Mouse (Mus musculus) stomach, postnatal 0 days (tissue): ENCODE data around the gene Ptprm. TPM values are rescaled to one million over a fixed set of nuclear protein-coding genes. Genes with fewer than 3 reads are reported as not detected.
A peak's percentile ranks its signal among the peaks of the same experiment; 100 is the strongest.

ENCODE experiments used
- ATAC-seq: fragments of 200-750 bp; cut with Nextera tagmentation; 2 replicates; pipeline ENCODE4 v1.8.0; 2017; ENCODE audit not compliant: low FRiP score, low TSS enrichment
- DNase-seq: peaks from one replicate; pipeline ENCODE4 v3.0.0-alpha.2; 2016; ENCODE audit warnings: low spot score
- H3K27ac ChIP-seq: fragments of 300-500 bp; sonication (generic); replicated peaks from 2 replicates; pipeline ENCODE4 v1.5.1; 2014; ENCODE audit warnings: mild to moderate bottlenecking, control low read depth
- H3K27me3 ChIP-seq: fragments of 300-500 bp; sonication (generic); 2 replicates; pipeline ENCODE4 v1.6.1; 2014; ENCODE audit warnings: low read length; ENCODE audit not compliant: control insufficient read depth, insufficient read depth
- H3K36me3 ChIP-seq: fragments of 300-500 bp; sonication (generic); 2 replicates; pipeline ENCODE4 v1.6.1; 2014; ENCODE audit warnings: low read length, mixed read lengths; ENCODE audit not compliant: control insufficient read depth, insufficient read depth
- H3K4me1 ChIP-seq: fragments of 300-500 bp; sonication (generic); replicated peaks from 2 replicates; pipeline ENCODE4 v1.6.1; 2014; ENCODE audit warnings: antibody characterized with exemption; ENCODE audit not compliant: control insufficient read depth, insufficient read depth
- H3K4me2 ChIP-seq: fragments of 300-500 bp; sonication (generic); replicated peaks from 2 replicates; pipeline ENCODE4 v1.6.1; 2014; ENCODE audit warnings: low read depth, mild to moderate bottlenecking, control low read depth, moderate library complexity
- H3K4me3 ChIP-seq: fragments of 300-500 bp; sonication (generic); 2 replicates; pipeline ENCODE4 v1.5.1; 2014; ENCODE audit warnings: low read depth, low read length, control low read depth
- H3K9ac ChIP-seq: fragments of 300-500 bp; sonication (generic); 2 replicates; pipeline ENCODE4 v1.6.1; 2014; ENCODE audit warnings: mild to moderate bottlenecking, low read length, control low read depth, mixed read lengths
- H3K9me3 ChIP-seq: fragments of 300-500 bp; sonication (generic); 2 replicates; pipeline ENCODE4 v1.6.1; 2016; ENCODE audit warnings: low read length; ENCODE audit not compliant: control insufficient read depth
- CTCF ChIP-seq: IDR thresholded peaks from 2 replicates; pipeline ENCODE4 v1.5.1; 2016; ENCODE audit warnings: antibody characterized with exemption, low read depth, mild to moderate bottlenecking, moderate library complexity
- EP300 ChIP-seq: optimal IDR thresholded peaks from 2 replicates; pipeline ENCODE3; 2016; ENCODE audit warnings: antibody characterized with exemption
- WGBS: fragments of 180-500 bp; shearing (Covaris S2); extraction: QIAGEN DNeasy Blood & Tissue Kit; methylation state at CpG from one replicate; pipeline ENCODE4 v1.1.7; 2014; 5-methylcytosine and 5-hydroxymethylcytosine counted together
- polyA plus RNA-seq: library from polyadenylated mRNA; unstranded; fragments of >200 nt; fragmentation: Nextera tagmentation; extraction: Ambion mirVana; gene quantifications from 2 replicates; pipeline ENCODE4 v1.2.1, GENCODE M21; 2015

Ptprm gene
- polyA plus RNA-seq, 1 experiment from 2014 or later, result 3.6 TPM

DNA sequence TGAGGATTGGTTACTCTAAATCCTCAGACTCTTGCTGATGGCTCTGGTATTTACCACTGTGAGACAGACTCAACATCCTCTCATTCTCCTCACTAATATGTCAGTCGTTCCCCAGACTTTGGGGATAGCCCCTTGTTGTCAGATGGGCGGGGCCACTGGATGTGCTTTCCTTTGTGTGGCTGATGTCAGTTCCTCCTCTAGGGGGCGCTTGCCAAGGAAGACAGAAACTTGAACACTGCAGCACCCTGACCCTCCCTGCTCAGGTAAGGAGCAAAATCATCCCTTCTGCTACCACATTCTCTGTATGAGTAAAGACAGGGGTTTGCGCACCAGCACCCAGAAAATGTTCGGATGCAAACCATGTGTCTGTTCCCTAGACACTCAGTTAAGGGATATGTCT, 266.7 kb downstream of the Ptprm start:
- no peak overlapping the region for H3K9ac ChIP-seq
- H3K4me2 ChIP-seq, result no peak overlapping the region
- DNase-seq, result no peak
- H3K4me3 ChIP-seq, result no peak overlapping the region
- no peaks in the 10 kb centered on the region for H3K4me1 ChIP-seq
- ATAC-seq, result no peak
- no peaks in the 10 kb centered on the region for H3K9me3 ChIP-seq
- H3K27ac ChIP-seq, result no peak overlapping the region
- TF ChIP-seq EP300, result no peak
- peak; percentile 47 for TF ChIP-seq CTCF
- H3K36me3 ChIP-seq, result no peaks in the 10 kb centered on the region
- 67% methylated on average over 5 of the region's 5 CpGs for WGBS
- H3K27me3 ChIP-seq, result no peaks in the 10 kb centered on the region

DNA sequence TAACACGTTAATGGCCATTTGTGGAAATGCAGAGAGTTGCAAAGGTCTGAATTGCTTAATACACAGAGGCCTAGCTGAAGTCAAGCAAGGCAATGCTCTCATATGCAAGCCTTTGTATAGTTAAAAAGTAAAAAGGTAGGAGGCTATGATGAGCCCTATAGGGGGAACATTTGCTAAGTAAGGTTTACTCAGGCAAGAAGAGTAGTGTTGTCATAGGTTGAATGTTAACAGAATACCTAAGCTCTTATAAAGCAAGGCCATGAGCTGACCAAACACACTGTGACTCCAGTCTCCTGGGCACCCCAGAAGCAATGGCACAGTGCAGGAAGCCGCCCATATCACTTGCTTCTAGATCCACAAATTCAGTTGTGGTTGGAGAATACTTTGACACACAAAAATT, 267.4 kb downstream of the Ptprm start:
- Histone ChIP-seq H3K9ac (no peak overlapping the region), H3K4me2 (no peak overlapping the region), H3K4me1 (no peaks in the 10 kb centered on the region), H3K9me3 (no peaks in the 10 kb centered on the region), H3K36me3 (no peaks in the 10 kb centered on the region), H3K27me3 (no peaks in the 10 kb centered on the region), H3K27ac (no peak overlapping the region), H3K4me3 (no peak overlapping the region)
- no peak for TF ChIP-seq EP300
- TF ChIP-seq CTCF, result no peak
- 78% methylated on average over 2 of the region's 2 CpGs for WGBS
- ATAC-seq (no peak), DNase-seq (no peak)

DNA sequence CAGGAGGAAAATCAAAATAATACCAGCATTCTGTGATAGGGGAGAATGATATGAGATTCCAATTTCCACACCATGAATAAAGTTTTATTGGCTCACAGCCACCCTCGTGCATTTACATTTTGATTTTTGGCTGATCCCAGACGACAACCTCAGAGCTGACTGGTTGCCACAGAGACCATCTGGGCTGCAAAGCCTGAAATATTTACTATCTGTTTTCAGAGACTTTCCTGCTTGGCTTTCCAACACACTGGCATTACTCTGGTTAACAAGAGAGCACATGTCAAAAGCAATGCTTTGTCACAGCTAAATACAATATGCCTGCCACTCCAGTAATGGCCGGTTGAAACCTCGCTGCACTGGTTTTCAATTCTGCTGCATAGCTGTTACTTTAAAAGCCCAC, 269.8 kb downstream of the Ptprm start:
- Histone ChIP-seq H3K4me2 (no peak overlapping the region), H3K9ac (no peak overlapping the region), H3K4me3 (no peak overlapping the region), H3K27me3 (no peaks in the 10 kb centered on the region), H3K36me3 (no peaks in the 10 kb centered on the region), H3K4me1 (no peaks in the 10 kb centered on the region), H3K27ac (no peak overlapping the region), H3K9me3 (no peaks in the 10 kb centered on the region)
- no peak for DNase-seq
- TF ChIP-seq EP300 (no peak), CTCF (no peak)
- ATAC-seq, result no peak
- WGBS, result 41% methylated on average over 4 of the region's 4 CpGs

DNA sequence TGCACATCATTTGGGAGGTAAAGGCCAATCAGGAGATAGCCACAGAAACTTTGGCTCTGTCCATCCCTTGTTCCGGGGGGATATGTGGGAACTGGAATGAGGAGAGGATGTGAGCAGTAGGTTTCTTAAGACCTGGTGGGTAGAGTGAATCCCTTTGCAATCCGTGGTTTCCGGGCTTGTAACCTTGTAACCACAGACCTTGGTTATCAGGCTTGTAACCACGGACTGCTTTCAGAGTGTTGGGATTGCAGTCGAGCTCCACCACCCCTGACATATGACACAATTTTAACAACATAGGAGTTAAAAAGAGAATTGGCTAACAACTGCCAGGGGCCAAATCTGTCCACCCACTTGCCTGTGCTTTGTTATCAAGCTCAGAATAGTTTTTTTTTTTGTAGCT, 270.2 kb downstream of the Ptprm start:
- TF ChIP-seq CTCF (no peak), EP300 (no peak)
- H3K4me2 ChIP-seq, result no peak overlapping the region
- no peak overlapping the region for H3K9ac ChIP-seq
- no peaks in the 10 kb centered on the region for H3K4me1 ChIP-seq
- no peak overlapping the region for H3K4me3 ChIP-seq
- WGBS, result 71% methylated on average over 5 of the region's 5 CpGs
- ATAC-seq (no peak), DNase-seq (no peak)
- no peak overlapping the region for H3K27ac ChIP-seq
- no peaks in the 10 kb centered on the region for H3K36me3 ChIP-seq
- H3K27me3 ChIP-seq, result no peaks in the 10 kb centered on the region
- no peaks in the 10 kb centered on the region for H3K9me3 ChIP-seq

DNA sequence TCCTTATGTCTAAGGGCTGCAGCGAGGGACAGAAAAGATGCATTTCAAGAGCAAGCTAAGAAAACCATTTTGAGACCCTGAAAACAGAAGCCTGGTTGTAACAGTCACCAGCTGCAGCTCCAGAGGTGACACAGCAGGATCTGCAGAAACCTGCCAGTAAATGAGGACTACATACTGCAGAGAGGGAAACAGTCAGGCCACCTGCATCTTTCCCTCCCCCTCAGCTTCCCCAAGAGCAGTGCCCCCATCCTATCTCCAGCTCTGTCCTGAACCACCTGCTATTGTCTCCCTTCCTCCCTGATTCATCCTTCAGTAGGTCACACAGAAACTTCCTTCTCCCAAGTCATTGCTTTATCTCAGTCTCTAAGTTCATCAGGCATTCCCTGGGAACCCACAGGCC, 274.7 kb downstream of the Ptprm start:
- WGBS, result 79% methylated on average over 1 of the region's 1 CpGs

DNA sequence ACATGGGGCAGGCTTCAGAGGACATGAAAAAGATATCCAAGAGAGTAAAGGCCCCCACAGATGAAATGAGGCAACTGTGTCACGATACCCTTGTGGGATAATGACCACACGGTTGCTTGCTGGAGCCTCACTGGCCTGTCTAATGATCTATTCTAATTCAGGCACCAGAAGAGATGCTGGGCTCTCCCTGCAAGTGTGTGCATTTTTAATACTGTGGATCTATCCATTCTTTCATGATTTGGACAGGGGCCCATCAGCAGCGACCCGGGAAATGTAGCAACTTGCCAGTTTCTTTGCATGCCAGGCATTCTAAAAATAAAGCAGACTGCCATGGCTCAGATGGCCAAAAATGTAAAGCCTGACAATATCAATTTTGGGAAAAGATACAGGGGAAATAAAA, 280.7 kb downstream of the Ptprm start:
- Histone ChIP-seq H3K36me3 (no peaks in the 10 kb centered on the region), H3K27ac (no peak overlapping the region), H3K4me1 (no peaks in the 10 kb centered on the region), H3K9me3 (no peaks in the 10 kb centered on the region), H3K4me2 (no peak overlapping the region), H3K9ac (no peak overlapping the region), H3K27me3 (no peaks in the 10 kb centered on the region), H3K4me3 (no peak overlapping the region)
- TF ChIP-seq CTCF, result no peak
- TF ChIP-seq EP300, result no peak
- DNase-seq (no peak), ATAC-seq (no peak)
- 51% methylated on average over 4 of the region's 4 CpGs for WGBS

More for the DNA sequence above, 274.7 kb downstream of the Ptprm start:
- ATAC-seq (no peak), DNase-seq (no peak)
- Histone ChIP-seq H3K4me3 (no peak overlapping the region), H3K27me3 (no peaks in the 10 kb centered on the region), H3K9ac (no peak overlapping the region), H3K27ac (no peak overlapping the region), H3K36me3 (no peaks in the 10 kb centered on the region), H3K9me3 (no peaks in the 10 kb centered on the region), H3K4me2 (no peak overlapping the region), H3K4me1 (no peaks in the 10 kb centered on the region)
- TF ChIP-seq CTCF (no peak), EP300 (no peak)
